Mouse (Mus musculus): ENCODE data around the gene Rps18. TPM values are rescaled to one million over a fixed set of nuclear protein-coding genes. Genes with fewer than 3 reads are reported as not detected.
A peak's percentile ranks its signal among the peaks of the same experiment; 100 is the strongest.

The Rps18 gene
- total RNA-seq, 2 experiments from 2014 or later, result 791 to 792 TPM

GRCm38 (mm10) chr17:33947430-33948089 is 8.2 kb downstream of the Rps18 start:
- DNase-seq, result no peak

- no peak for DNase-seq
Observed at GRCm38 (mm10) chr17:33943454-33943853, 12.3 kb downstream of the Rps18 start.

DNA sequence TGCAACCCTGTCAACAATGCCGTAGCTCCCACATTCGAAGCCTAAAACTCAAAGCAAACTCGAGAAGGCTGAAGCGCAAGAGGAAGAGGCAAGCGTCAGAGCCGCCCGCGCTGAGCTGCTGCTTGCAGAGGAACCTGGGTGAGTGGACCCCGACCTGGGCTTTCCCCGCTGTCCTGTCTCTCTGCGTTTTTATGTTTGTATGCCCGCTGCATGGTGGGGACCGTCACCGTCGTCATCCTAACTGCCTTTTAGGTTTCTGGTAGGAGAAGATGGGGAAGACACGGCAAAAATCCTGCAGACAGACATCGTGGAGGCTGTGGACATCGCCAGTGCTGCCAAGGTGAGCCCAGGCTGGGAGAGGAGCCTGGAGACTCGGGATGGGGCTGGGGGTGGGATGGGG is 14.4 kb downstream of the Rps18 start:
- DNase-seq, result no peak

- peak; percentile 52 to 62 for DNase-seq
Observed at GRCm38 (mm10) chr17:33940981-33941380, 14.8 kb downstream of the Rps18 start.

DNA sequence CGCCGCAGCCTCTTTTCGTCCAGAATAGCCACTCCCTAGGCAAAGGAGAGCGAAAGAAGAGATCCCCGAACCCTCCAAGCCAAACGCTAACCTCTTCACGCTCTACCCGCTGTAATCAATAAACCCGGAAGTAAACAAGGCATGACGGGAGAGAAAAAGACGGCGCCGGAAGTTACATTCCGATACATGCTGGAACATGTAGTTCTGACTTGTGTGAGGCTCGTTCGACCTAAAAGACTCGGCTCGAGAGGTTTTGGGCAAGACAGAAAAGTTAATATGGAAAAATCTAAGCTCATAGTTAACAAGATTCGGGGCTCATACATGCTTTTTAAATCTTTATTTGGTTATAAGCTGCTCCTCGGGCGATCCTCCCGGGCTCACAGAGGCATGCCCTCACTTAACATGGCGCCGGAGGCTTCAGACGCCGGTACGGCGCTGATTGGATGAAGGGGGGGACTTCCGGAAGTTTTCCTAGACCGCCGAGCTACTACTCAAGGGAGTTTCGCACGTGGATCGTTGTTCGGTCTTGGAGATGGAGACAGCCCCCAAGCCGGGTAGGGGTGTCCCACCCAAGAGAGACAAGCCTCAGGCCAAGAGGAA is 15.5 kb downstream of the Rps18 start, which contains the start of the genes Pfdn6 and Wdr46:
Gene Pfdn6, minus strand, starts transcription at position 138 of the 600 bp plus-strand sequence.
Gene Wdr46, plus strand, starts transcription at position 455 of the 600 bp plus-strand sequence.
- peak; percentile 91 for DNase-seq

DNA sequence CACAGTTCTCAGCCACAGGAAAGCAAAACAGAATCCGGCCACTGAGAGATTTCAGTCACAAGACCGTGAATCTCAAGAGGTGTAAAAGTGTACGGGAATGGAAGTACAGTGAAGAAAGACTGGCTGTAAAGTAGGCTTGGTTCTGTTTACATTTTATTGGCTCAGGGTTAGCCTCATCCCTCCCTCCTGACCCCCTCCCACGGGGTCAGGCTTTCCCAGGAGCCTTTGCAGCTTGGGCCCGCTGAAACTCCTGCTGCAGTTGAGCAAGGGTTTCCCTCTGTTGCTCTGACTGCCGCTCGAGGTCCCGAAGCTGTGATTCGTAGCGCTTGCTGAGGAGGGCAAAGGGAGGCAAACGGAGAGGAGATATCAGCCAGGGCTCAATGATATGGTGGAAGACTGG is 17.0 kb downstream of the Rps18 start:
- DNase-seq, result no peak

DNA sequence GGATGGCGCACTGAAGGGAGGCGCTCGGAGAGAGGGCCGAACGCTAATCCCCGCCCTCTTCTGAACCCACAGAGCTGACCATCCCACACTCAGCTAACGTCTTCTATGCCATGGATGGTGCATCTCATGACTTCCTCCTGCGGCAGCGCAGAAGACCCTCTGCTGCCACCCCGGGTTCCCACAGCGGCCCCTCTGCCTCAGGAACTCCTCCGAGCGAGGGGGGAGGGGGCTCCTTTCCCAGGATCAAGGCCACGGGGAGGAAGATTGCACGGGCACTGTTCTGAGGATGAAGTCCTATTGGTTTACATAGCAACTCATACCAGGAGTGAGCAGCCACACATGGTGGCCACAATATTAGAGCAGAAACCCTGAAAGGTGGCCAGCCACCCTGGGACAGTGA is 18.8 kb downstream of the Rps18 start:
- no peak for DNase-seq

- no peak for DNase-seq
Observed at GRCm38 (mm10) chr17:33935422-33936055, 20.3 kb downstream of the Rps18 start.

GRCm38 (mm10) chr17:33932970-33933369 is 22.8 kb downstream of the Rps18 start:
- no peak for DNase-seq

DNA sequence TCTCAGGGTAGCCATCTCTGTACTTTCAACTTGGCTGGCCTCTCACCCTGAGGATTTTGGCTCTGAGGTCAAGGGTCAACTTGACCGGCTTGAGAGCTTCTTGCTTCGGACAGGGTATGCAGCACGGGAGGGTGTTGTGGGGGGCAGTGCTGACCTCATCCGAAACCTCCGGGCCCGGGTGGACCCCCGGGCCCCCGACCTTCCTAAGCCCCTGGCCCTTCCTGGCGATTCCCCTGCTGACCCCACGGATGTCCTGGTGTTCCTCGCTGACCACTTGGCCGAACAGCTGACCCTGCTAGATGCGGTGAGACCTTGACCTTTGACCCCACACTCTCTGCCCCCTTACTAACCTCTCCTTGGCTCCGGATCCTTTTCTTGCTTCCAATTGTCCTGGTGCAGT is 23.4 kb downstream of the Rps18 start:
- DNase-seq, result no peak

GRCm38 (mm10) chr17:33931947-33932346 is 23.9 kb downstream of the Rps18 start:
- DNase-seq, result no peak

DNA sequence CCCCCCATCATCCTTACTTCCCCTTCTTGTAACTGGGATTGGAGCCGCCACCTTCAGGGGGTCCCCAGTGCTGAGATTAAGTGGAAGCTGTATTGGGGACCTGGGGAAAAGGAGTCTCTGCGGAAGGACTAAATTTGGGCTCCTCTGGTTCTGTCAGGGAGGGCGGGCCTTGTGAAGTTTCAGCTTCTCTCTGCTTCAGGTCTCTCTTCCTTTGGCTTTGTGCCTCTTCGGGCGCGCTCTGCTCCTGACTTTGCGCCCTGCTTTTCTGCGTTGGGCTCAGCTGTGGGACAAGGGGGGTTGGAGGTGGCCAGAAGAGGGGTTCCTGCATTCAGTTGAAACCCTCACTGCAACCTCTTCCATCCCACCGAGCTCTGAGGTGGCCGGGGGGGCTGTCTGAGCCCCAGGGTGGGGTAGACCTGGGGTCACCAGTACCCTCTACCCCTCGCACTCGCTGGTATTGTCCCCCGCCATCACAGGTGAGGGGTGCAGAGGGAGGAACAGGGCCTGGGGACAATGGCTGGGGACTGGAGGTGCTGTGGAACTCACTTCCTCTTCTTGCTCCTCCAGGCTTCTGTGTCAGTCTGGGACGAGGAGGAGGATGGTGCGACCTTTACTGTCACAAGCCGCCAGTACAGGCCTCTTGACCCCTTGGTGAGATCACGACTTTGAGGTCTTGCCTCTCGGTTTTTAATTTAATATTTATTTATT is 24.5 kb downstream of the Rps18 start:
- no peak for DNase-seq

GRCm38 (mm10) chr17:33930280-33931158 is 25.3 kb downstream of the Rps18 start:
- DNase-seq, result peak; percentile 71 to 80

- DNase-seq, result peak; percentile 94 to 95
Observed at GRCm38 (mm10) chr17:33929371-33930279, 26.2 kb downstream of the Rps18 start, which contains the start of gene Rgl2. Gene Rgl2 (plus strand): TSS chr17:33929543.

DNA sequence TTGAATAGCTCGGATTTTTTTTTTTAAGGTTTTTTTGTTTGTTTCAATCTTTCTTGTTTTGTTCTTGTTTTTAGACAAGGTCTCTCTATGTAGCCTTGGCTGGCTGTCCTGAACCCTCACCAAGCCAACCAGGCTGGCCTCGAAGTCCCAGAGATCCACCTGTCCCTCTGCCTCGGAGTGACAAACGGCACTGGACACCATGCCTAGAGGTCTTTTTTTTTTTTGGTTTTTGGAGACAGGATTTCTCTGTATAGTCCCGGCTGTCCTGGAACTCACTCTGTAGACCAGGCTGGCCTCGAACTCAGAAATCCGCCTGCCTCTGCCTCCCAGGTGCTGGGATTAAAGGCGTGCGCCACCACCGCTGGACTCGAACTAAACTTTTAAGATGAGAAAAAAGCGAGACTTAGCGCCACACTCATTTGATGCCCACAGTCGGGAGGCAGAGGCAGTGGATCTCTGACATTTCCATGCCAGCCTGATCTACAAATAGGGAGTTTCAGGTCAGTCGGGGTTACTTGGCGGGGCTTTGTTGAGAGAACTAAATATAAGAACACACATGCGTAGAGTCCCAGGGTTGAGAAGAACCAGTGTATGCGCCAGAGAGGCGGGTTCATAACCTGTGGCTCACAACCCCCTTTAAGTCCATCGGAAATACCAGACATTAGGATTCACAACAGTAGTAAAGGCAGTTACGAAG is 27.4 kb downstream of the Rps18 start:
- DNase-seq, result no peak

DNA sequence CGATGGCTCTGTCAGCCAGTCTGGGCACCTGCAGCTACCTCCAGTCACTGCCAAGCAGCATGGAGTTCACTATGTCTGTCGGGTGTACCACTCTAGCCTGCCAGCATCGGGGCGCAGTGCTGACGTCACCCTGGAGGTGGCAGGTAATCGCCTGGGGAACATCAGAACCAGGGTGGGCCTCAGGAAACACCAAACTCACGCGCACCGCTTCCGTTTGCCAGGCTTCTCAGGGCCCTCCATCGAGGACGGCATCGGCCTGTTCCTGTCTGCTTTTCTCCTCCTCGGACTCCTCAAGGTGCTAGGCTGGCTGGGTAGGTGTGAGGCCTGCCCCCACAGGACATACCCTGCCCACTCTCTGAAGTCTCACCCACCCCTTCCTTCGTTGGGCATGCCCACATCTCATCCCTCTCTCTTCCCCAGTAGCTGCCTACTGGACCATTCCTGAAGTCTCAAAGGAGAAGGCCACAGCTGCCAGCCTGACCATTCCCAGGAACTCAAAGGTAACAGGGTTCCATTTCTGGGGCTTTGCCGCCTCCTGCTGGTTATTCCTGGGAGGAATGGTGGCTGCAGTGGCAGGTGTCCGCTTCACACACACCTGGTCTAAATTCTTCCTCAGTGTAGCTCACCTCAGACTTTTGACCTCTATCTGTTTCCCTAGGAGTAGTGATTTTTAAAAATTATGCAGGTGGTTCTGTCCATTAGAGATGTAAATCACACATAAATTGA is 29.4 kb downstream of the Rps18 start:
- no peak for DNase-seq

DNA sequence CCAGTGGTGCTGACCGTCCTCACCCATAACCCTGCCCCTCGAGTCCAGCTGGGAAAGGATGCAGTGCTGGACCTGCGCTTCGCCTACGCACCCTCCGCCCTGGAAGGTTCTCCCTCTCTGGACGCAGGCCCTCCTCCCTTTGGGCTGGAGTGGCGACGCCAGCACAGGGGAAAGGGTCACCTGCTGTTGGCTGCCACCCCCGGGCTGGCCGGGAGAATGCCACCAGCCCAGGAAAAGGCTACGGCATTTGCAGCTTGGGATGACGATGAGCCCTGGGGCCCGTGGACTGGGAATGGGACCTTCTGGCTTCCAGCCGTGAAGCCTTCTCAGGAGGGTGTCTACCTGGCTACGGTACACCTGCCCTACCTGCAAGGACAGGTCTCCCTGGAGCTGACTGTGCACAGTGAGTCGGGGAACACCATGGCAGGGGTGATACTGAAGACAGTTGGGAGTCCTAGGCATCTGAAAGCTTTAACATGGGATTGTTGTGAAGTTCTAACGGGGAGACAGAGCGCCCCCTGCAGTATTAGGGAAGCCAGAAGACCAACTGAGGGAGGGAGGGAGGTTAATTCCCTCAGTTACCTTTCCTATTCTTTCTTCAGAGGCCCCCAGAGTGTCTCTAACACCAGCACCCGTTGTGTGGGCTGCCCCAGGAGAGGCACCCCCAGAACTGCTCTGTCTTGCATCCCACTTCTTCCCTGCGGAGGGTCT is 30.2 kb downstream of the Rps18 start:
- no peak for DNase-seq

- peak in 1 of 2 experiments; percentile 52 for DNase-seq
Observed at GRCm38 (mm10) chr17:33924577-33925283, 31.1 kb downstream of the Rps18 start.
